Mouse (Mus musculus) frontal cortex, postnatal 25 days (tissue): ENCODE data around the gene Dnah1.
A peak's percentile ranks its signal among the peaks of the same experiment; 100 is the strongest.

ENCODE experiments used
- DNase-seq, 2 experiments: peaks; one replicate each; pipeline ENCODE4 v3.0.0; 2022; ENCODE audit warnings: low spot score in 2 of 2

Dnah1 gene

DNA sequence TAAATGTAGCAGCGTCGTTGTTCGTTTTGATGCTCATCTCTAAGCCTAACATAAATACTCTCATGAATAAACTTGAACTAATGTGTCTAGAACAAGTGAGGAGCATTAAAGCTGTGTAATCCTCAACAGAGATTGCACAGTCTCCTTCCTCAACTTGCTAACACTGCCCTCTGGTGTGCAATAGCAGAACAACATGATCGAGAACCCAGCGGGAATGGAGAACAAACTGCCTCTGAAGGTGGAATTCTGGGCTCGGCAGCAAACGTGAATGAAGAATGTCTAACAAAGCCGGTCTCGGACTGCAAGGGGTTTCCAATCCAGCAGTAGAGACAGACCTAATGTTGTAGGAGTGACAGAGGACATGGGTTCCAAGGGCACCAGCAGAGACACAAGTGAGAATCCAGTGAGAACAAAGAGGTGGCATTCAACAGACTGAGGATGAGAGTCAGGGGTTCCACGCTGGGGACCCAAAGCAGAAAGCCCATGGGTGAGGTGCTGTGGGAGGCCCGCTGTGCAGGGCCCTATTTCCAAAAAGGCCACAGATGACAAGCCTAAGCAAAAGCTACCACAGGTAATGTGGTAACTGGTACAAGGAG lies 89.6 kb downstream of the Dnah1 start:
- peak; percentile 68 to 81 for DNase-seq

DNA sequence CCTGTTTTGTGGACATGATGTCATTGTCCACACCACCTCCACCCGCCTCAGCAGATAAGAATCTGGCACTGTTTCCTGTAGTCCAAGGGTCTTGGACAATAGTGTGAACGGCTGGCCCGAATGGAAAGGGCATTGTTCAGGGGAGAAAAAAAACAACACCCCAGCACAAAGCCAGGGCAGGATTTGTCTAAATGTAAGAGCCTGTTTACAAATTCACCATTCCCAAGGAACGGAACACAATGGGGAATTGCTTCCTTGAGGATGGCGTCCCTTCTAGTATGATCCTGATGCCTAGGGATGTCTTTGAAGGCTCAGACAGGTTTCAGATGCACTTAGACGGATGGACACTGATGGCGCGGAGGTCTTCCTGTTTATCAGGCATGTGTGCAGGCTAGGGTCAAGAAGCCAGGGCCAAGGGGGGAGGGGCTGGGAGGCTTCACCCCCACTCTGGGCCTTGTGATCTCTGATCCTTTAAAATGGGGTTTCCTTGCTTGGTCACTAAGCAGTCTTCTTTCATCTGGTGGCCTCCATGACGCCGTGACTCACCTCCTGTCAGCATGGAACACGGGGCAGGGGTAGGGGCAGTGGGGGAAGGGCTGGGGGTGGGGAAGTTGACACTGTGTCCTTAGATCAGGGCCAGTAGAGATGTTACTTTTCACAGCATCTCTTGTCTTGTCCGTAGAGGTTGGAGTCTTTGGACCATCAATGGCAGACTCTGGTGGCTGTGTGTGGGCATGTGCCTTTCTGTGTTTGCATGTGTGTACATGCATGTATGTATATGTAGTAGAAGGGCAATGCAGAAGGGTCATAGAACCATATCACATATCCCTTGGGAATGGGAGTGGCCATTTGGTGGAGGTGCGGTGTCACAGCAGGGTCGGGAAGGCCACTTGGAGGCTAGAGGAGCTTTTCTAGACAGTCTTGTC lies 90.4 kb downstream of the Dnah1 start:
- no peak for DNase-seq

DNA sequence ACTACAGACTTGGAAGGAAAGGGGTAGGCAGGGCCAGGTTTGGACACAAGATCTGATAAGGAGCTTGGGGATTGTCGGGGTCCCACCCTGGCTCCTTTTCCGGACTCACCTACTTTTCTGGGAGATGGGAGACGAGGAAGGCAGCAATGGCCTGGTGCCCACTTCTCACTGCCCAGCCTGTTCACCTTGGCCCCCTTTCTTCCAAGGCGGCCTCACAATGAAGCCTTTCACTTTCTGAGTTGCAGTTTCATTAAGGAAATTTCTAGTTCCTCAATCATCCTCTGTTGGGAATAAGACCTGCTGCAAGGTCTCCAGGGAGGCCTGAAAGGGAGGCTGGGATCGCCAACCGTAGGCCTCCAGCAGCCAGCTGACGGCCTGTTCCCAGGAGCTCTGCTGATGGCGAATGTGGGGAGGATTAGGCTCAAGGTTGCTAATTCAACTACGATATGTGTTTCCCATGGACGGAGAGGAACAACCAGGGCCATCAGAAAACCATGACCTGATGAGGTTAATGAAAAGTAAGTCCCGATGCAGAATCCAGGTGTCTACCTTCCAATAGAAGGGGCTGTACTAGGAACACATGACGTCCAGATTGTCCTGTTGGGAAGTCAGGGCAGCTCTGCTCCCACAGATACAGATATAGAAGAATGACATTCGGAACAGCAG lies 91.2 kb downstream of the Dnah1 start:
- DNase-seq: no peak

GRCm38 (mm10) chr14:31230442-31230841 lies 93.3 kb downstream of the Dnah1 start:
- no peak for DNase-seq

- no peak for DNase-seq
Observed at GRCm38 (mm10) chr14:31228234-31228633, 95.5 kb downstream of the Dnah1 start.

GRCm38 (mm10) chr14:31226978-31227377 lies 96.7 kb downstream of the Dnah1 start:
- peak in 1 of 2 experiments; percentile 30 for DNase-seq

DNA sequence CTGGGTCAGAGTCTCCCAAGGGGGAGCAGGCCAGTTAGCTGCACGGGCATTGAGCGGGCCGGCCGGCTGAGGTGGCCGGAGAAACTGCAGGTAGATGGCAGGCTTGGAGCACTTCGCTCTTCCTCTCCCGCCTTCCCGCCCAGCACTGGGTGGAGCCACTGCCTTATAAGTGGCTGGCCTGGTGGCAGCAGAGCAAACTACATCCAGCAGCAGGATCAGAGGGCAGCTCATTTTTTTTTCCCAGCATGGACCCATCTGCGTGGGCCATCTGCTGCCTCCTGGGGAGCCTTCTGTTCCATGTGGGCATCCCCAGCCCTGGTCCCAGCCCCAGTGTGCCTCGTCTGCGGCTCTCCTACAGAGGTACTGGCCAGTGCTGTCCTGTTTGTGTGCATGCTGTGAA lies 106.0 kb downstream of the Dnah1 start, which contains the start of gene Sema3g:
TSS of gene Sema3g (plus strand) at position 195 of the 400 bp plus-strand sequence.
- DNase-seq: no peak

DNA sequence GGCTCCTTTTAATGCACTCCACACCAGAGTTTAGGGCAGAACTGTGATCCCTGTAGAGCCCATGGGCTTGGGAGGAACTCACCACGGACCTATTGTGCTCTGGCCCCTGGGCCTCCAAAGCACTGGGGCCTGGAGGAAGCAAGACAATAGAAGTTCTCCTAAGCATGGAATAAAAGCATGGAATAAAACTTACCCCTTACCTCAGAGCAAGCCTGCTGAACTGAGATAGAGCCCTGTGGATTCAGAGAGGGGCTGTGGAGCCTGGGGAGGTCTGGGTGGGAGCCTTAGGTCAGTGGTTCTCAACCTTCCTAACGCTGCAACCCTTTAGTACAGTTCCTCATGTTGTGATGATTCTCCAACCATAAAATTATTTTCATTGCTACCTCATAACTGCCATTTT lies 106.8 kb downstream of the Dnah1 start, which contains the start of gene Nisch:
TSS of gene Nisch (minus strand) at position 101 of the 400 bp plus-strand sequence.
- no peak for DNase-seq

GRCm38 (mm10) chr14:31215157-31216002 lies 108.3 kb downstream of the Dnah1 start:
- DNase-seq: peak in 1 of 2 experiments; percentile 47

GRCm38 (mm10) chr14:31214684-31215083 lies 109.0 kb downstream of the Dnah1 start:
- DNase-seq: no peak

DNA sequence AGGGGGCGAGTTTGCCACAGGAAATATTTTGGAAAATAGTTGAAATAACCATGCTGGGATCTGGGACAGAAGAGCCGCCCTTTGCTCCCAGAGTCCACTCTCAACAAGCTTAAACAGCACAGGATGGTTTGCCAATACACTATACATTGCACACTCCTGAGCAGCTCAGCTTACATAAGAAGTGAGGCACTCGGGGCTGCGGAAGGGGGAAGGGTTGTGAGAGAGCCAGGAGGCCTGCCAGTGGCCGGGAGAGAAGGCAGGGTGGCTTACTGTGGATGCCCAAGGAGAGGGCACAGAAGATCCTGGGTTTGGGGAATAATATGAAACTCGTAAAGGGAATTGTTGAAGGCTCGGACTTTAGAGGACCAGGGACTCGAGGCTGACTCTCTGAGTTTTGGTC lies 109.8 kb downstream of the Dnah1 start:
- DNase-seq: no peak

DNA sequence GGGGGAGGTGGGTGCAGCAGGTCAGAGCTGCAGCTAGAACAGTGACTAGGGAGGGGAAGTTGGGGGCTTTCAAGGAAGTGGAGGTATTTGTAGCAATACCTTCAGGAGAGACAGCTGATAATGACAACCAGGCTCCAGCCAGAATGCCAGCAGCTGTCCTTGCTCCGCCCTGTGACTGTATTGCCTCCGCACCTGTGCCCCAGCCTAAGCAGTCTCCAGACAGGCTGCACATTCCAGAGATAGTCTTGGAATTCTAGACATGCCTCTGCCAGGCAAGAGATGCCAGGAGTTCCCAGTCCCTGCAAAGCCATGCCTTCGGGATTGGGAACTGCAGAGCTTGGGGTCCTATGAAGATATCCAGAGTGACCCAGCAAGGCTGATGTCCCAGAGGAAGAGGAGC lies 111.2 kb downstream of the Dnah1 start:
- DNase-seq: no peak

DNA sequence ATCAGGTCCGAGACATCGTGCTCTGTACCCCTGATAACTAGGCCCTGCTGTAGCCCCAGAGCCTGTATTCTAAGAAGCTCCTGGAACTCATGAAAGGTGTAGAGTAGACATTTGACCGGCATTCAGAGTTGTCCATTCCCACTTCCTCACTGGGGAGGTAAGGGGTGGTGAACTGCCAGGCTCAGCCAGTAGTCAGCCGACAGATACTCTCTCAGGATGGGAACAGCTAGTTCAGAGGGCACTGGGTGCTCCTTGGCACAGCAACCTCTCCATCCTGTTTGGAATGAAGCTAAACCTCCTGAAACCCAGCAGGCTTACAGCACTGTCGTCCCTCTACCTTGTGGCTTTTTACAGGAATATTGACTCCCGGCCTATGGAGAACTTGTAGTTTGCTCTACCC lies 111.8 kb downstream of the Dnah1 start:
- no peak for DNase-seq
